Comparison of ENCODE assay signal across 9 mouse cellular contexts in genomic region chr4:152185137-152185509, GRCm38 (mm10). TPM values are rescaled to one million over a fixed set of nuclear protein-coding genes. Genes with fewer than 3 reads are reported as not detected.
DNase-seq lines count a peak whose midpoint lies in the region; ATAC-seq lines count a peak whose summit lies in the region.
"Had no signal": no experiment of that assay in that cellular context is flagged by ENCODE, and none has a peak within 500 bp of the region (broad histone marks: within the 10 kb centered on the region; RNA-seq: fewer than 3 reads in every experiment).

No protein-coding gene starts in this region.

- 1% methylated on average over 3 of the region's 3 CpGs for WGBS in neural tube, embryonic 11.5 days
- 2% methylated on average over 3 of the region's 3 CpGs for WGBS in hindbrain, embryonic 14.5 days

- H3K4me1 ChIP-seq in neural tube, embryonic 11.5 days (ENCODE audit: control insufficient read depth, insufficient read depth, low read length): peaks cover 20% of the 10 kb centered on the region
- peaks cover 17% of the 10 kb centered on the region for H3K4me1 ChIP-seq in hindbrain, embryonic 14.5 days (replicated peaks; ENCODE audit: control insufficient read depth, insufficient read depth, low read length)

- peak overlapping the region; percentile 44 for H3K9ac ChIP-seq in neural tube, embryonic 11.5 days (ENCODE audit: low read length)
- H3K9ac ChIP-seq in hindbrain, embryonic 14.5 days: peak overlapping the region; percentile 43; the same call in 1 of the 2 replicates

- H3K9me3 ChIP-seq in neural tube, embryonic 11.5 days (ENCODE audit: control insufficient read depth, low read length): no peaks in the 10 kb centered on the region
- H3K9me3 ChIP-seq in hindbrain, embryonic 14.5 days (ENCODE audit: control insufficient read depth, low read length): no peaks in the 10 kb centered on the region

- DNase-seq in neural tube, embryonic 11.5 days (ENCODE audit: low spot score): peak; percentile 50
- DNase-seq in neural tube, embryonic 10.5 days (ENCODE audit: extremely low spot score, low spot score): no peak
- peak; percentile 71 for DNase-seq in fibroblast of lung, adult 2 months (ENCODE audit: low read depth)
- no peak for DNase-seq in hindbrain, embryonic 14.5 days (ENCODE audit: low spot score)
- peak; percentile 55 to 75 for DNase-seq in lung, postnatal 4 days
- no peak for DNase-seq in adrenal gland, postnatal 25 days
- no peak for DNase-seq in thymus, adult 18-20 months
- no peak for DNase-seq in adrenal gland, postnatal 4 days (ENCODE audit: low spot score in 2 of 2)

- peak overlapping the region; percentile 31 for H3K4me2 ChIP-seq in neural tube, embryonic 11.5 days (ENCODE audit: low read depth)
- peak overlapping the region; percentile 41; the same call in 1 of the 2 replicates for H3K4me2 ChIP-seq in hindbrain, embryonic 14.5 days (replicated peaks)

- no peak overlapping the region for H3K4me3 ChIP-seq in neural tube, embryonic 11.5 days (ENCODE audit: low read depth, low read length)
- no peak overlapping the region for H3K4me3 ChIP-seq in hindbrain, embryonic 14.5 days (replicated peaks; ENCODE audit: low read length)
- H3K4me3 ChIP-seq: erythroblast, embryonic 14.5 days had no signal

- H3K27ac ChIP-seq in neural tube, embryonic 11.5 days (ENCODE audit: low read depth, low read length): no peak overlapping the region
- peak overlapping the region; percentile 76; the same call in 1 of the 2 replicates for H3K27ac ChIP-seq in hindbrain, embryonic 14.5 days

- ATAC-seq in neural tube, embryonic 11.5 days (ENCODE audit: insufficient read depth, low FRiP score, low TSS enrichment): peak; percentile 31; the same call in 1 of the 2 replicates
- ATAC-seq in hindbrain, embryonic 14.5 days (ENCODE audit: low FRiP score): peak; percentile 5; the same call in 1 of the 2 replicates

- H3K27me3 ChIP-seq in neural tube, embryonic 11.5 days (ENCODE audit: control insufficient read depth, insufficient read depth, low read length): no peaks in the 10 kb centered on the region
- no peaks in the 10 kb centered on the region for H3K27me3 ChIP-seq in hindbrain, embryonic 14.5 days (ENCODE audit: control insufficient read depth, insufficient read depth, low read length)

- H3K36me3 ChIP-seq in neural tube, embryonic 11.5 days (ENCODE audit: control insufficient read depth, insufficient read depth, low read length): no peaks in the 10 kb centered on the region
- H3K36me3 ChIP-seq in hindbrain, embryonic 14.5 days (replicated peaks; ENCODE audit: control insufficient read depth, insufficient read depth): peaks cover 7% of the 10 kb centered on the region; the same call in 1 of the 2 replicates

RNA-seq across cellular contexts. Expression of gene Acot7, which starts 7.2 kb away (rescaled TPM):
- polyA plus RNA-seq in neural tube, embryonic 11.5 days (2014; fragmentation: Nextera tagmentation; extraction: Ambion mirVana): 159 and 173 TPM in 2 replicates
- polyA plus RNA-seq in hindbrain, embryonic 14.5 days (2014; fragmentation: Nextera tagmentation; extraction: Ambion mirVana): 352 and 396 TPM in 2 replicates
- total RNA-seq in adrenal gland, postnatal 25 days (2021): 34.6 and 39.9 TPM in 2 replicates
- 10 to 100 TPM; 39.1 to 44.4 TPM for total RNA-seq in adrenal gland, postnatal 4 days (2021)

RNA-seq across cellular contexts. Expression of gene Hes2, which starts 26.5 kb away (rescaled TPM):
- polyA plus RNA-seq in neural tube, embryonic 11.5 days (2014; fragmentation: Nextera tagmentation; extraction: Ambion mirVana): 2.9 and 3.5 TPM in 2 replicates
- polyA plus RNA-seq in hindbrain, embryonic 14.5 days (2014; fragmentation: Nextera tagmentation; extraction: Ambion mirVana): not detected in 2 replicates
- not detected in 2 replicates for total RNA-seq in adrenal gland, postnatal 25 days (2021)
- not detected for total RNA-seq in adrenal gland, postnatal 4 days (2021)
- polyA plus RNA-seq: erythroblast, embryonic 14.5 days had no signal

RNA-seq across cellular contexts. Expression of gene Espn, which starts 33.0 kb away (rescaled TPM):
- polyA plus RNA-seq in neural tube, embryonic 11.5 days (2014; fragmentation: Nextera tagmentation; extraction: Ambion mirVana): 0.48 and 1.1 TPM in 2 replicates
- 0.25 and 0.40 TPM in 2 replicates for polyA plus RNA-seq in hindbrain, embryonic 14.5 days (2014; fragmentation: Nextera tagmentation; extraction: Ambion mirVana)
- 1.2 TPM in 2 replicates for total RNA-seq in adrenal gland, postnatal 25 days (2021)
- total RNA-seq in adrenal gland, postnatal 4 days (2021): 1 to 10 TPM; 1.0 to 5.1 TPM

Comparison
In these comparisons a context has a peak if more than half of its experiments do, and no peak if none do; other contexts are left out.
1. DNase-seq: peak in neural tube, embryonic 11.5 days (single experiment), fibroblast of lung, adult 2 months (single experiment) and lung, postnatal 4 days (2 of 2); none in neural tube, embryonic 10.5 days (single experiment), hindbrain, embryonic 14.5 days (single experiment), adrenal gland, postnatal 25 days (single experiment), thymus, adult 18-20 months (0 of 2) and adrenal gland, postnatal 4 days (0 of 2).